Mouse (Mus musculus): ENCODE results near the gene Alkal2.

DNA sequence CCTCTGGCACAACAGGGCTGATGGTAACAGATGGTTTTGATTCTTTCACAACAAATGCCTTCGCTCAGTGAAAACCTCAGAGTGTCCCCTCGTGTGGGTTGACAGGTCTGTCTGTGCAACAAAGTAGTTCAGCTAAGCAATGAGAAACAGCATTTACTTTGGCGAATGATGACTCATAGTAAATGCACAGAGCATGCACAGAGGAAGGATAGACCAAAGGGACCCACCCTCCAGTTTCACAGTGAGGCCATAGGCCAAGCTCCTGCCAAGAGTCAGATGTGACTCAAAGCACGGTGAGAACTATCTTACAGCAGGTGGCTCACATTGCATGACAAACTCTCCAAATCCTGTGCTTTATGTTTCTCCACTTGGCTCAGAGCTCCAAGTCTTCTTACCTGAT is 18.3 kb upstream of the Alkal2 start:
- TF ChIP-seq CTCF (IDR thresholded peaks at IDR 0.05; ENCODE audit: borderline replicate concordance, insufficient read depth, low read length) (no peak), POLR2A (IDR thresholded peaks at IDR 0.05; ENCODE audit: low read depth, low read length) (no peak)
